Mouse (Mus musculus): ENCODE results near the gene Zfp637. TPM values are rescaled to one million over a fixed set of nuclear protein-coding genes. Genes with fewer than 3 reads are reported as not detected.

Gene Zfp637
- polyA plus RNA-seq (2014; fragmentation: Illumina TruSeq; extraction: RNeasy Lipid Tissue Mini Kit (QIAGEN cat#74804); ENCODE audit: low read depth, low replicate concordance) = 9.2 TPM

DNA sequence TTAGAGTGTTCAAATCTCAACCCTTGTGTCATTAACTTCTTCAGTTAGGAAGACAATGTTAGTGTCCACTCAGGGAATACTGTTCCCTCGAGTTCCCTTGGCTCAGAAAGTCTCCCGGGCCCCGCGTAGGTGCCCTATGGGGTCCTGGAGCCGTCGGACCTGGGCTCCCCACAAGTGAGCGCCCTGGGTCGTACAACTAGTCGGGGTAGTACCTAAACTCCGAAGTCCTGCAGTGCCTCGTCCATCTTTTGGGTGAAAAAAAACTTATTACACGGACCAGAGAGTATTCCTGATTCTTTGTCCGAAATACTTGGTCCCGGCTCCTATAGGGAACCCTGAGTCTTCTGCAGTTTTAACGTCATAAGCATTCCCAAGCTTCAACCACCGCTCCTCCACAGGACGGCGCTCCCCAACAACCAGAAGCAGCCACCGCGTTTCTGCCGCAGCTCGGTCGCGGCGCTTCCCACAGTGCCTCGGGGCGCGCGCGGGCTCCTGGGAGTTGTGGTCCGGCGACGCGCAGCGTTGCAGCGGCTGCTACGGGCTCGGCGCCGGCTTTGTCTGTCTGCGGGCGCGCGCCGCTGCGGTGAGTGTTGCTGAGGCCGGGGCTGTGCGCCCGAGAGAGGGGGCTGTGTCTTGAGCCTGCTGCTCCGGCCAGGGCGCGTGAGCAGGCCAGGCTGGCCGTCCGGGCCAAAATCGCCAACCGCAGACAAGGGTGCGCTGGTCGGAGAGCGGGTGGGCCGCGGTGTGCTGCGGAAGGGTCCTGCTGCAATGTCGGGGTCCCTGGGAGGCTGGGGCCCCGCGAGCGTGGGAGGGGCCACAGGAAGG, at the start of gene Zfp637:
TSS of gene Zfp637 (plus strand) at position 495 of the 825 bp plus-strand sequence.

DNA sequence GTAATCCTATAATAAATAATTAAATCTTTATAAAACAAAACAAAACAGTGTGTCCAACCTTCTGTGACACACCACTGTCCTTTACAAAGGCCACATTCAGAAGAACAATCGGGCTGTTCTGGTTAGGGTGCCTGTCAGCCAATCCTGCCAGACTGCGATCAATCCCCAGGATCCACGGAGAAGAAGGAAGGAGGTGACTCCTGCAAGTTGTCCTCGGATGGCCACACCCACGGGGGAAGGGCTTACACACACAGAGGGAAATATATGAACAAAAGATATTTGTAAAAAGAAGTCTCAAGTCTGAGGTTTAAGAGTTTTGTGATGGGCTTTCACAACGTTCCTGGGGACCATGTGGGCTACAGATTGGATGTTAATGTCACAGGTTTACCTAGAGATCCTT, 20.9 kb downstream of the Zfp637 start, which contains the start of gene Zfp239:
TSS of gene Zfp239 (plus strand) at position 253 of the 400 bp plus-strand sequence.

Other genes starting within 250 kb of the Zfp637 start
- 22.0 TPM for gene Zfp239, start 20.9 kb downstream of the Zfp637 start, polyA plus RNA-seq (2014; fragmentation: Illumina TruSeq; extraction: RNeasy Lipid Tissue Mini Kit (QIAGEN cat#74804); ENCODE audit: low read depth, low replicate concordance)
- gene Hnrnpf, start 59.1 kb downstream of the Zfp637 start, polyA plus RNA-seq (2014; fragmentation: Illumina TruSeq; extraction: RNeasy Lipid Tissue Mini Kit (QIAGEN cat#74804); ENCODE audit: low read depth, low replicate concordance) = 622 TPM
- 18.8 TPM for gene Fxyd4, start 96.5 kb downstream of the Zfp637 start, polyA plus RNA-seq (2014; fragmentation: Illumina TruSeq; extraction: RNeasy Lipid Tissue Mini Kit (QIAGEN cat#74804); ENCODE audit: low read depth, low replicate concordance)
- gene Rasgef1a, start 170.3 kb downstream of the Zfp637 start, polyA plus RNA-seq (2014; fragmentation: Illumina TruSeq; extraction: RNeasy Lipid Tissue Mini Kit (QIAGEN cat#74804); ENCODE audit: low read depth, low replicate concordance) = 0.79 TPM